Mouse (Mus musculus) thymus, postnatal 0 days (tissue): ENCODE data around the gene Ost4. TPM values are rescaled to one million over a fixed set of nuclear protein-coding genes. Genes with fewer than 3 reads are reported as not detected.

Experiments used
- DNase-seq: peaks from one replicate; pipeline ENCODE4 v3.0.0-alpha.2; 2015; ENCODE audit warnings: low spot score
- polyA plus RNA-seq: library from polyadenylated mRNA; unstranded; fragments of >200 nt; fragmentation: Nextera tagmentation; extraction: Ambion mirVana; gene quantifications from 2 replicates; pipeline ENCODE4 v1.2.1, GENCODE M21; 2015

Gene Ost4
- polyA plus RNA-seq, 1 experiment from 2014 or later = 396 TPM

DNA sequence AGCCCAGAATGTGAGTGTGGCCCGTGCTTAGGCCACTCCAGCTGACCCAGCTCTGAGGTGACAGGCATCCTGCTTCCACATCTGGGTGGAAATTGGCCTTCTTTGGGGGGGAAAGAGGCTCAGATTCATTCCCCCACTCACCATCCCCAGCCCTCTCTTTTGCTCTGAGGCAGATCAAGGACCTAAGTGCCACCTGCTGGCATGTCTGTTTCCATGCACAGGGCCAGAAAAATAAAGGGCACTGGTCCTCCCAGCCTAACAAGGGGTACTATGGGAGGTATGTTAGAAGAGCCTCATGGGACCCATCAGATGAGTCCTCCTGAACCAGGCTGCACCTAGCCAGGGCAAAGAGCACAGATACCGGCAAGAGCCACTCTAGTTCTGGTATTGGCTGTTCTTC is 51.5 kb downstream of the Ost4 start:
- peak; percentile 4 for DNase-seq

Other genes with a start within 250 kb of the Ost4 start
- 339 and 404 TPM in 2 replicates for gene Cenpa, start 241.0 kb downstream of the Ost4 start, polyA plus RNA-seq
- gene Dpysl5, start 196.2 kb downstream of the Ost4 start, polyA plus RNA-seq = 0.13 and 0.23 TPM in 2 replicates
- 3.4 and 3.8 TPM in 2 replicates for gene Mapre3, start 93.1 kb downstream of the Ost4 start, polyA plus RNA-seq
- 41.7 TPM in 2 replicates for gene Tmem214, start 39.8 kb downstream of the Ost4 start, polyA plus RNA-seq
- 13.3 and 15.9 TPM in 2 replicates for gene Agbl5, start 19.1 kb downstream of the Ost4 start, polyA plus RNA-seq
- 47.0 and 47.5 TPM in 2 replicates for gene Emilin1, start 5.6 kb upstream of the Ost4 start, polyA plus RNA-seq
- 31.7 and 32.5 TPM in 2 replicates for gene Khk, start 13.6 kb upstream of the Ost4 start, polyA plus RNA-seq
- 0.70 and 0.71 TPM in 2 replicates for gene Cgref1, start 37.8 kb upstream of the Ost4 start, polyA plus RNA-seq
- gene Preb, start 52.6 kb upstream of the Ost4 start, polyA plus RNA-seq = 141 and 156 TPM in 2 replicates
- gene Tcf23, start 60.9 kb upstream of the Ost4 start, polyA plus RNA-seq = 0.03 and 0.04 TPM in 2 replicates
- 123 and 132 TPM in 2 replicates for gene Atraid, start 140.5 kb upstream of the Ost4 start, polyA plus RNA-seq
- 7.0 and 8.7 TPM in 2 replicates for gene Slc5a6, start 141.1 kb upstream of the Ost4 start, polyA plus RNA-seq
- 15.3 and 16.8 TPM in 2 replicates for gene Cad, start 147.0 kb upstream of the Ost4 start, polyA plus RNA-seq
- gene Dnajc5g, start 198.5 kb upstream of the Ost4 start, polyA plus RNA-seq = not detected in 2 replicates
- 0.07 and 0.30 TPM in 2 replicates for gene Slc30a3, start 200.4 kb upstream of the Ost4 start, polyA plus RNA-seq
- 0.14 and 0.16 TPM in 2 replicates for gene Trim54, start 208.9 kb upstream of the Ost4 start, polyA plus RNA-seq
- gene Ucn, start 231.0 kb upstream of the Ost4 start, polyA plus RNA-seq = not detected in 2 replicates
- gene Mpv17, start 246.5 kb upstream of the Ost4 start, polyA plus RNA-seq = 17.1 and 21.9 TPM in 2 replicates